Mouse (Mus musculus) megakaryocyte progenitor cell, adult 5-6 weeks (primary cell): ENCODE data around the gene Ccdc30. TPM values are rescaled to one million over a fixed set of nuclear protein-coding genes. Genes with fewer than 3 reads are reported as not detected.
"Not testable (repeated sequence)": the region's sequence is repeated elsewhere in the genome, so short reads cannot be mapped to it uniquely, and the experiment has no call there.

Source experiments
- ATAC-seq: replicated peaks from 2 replicates; pipeline ENCODE4 v1.8.0; 2016; ENCODE audit warnings: mild to moderate bottlenecking, moderate TSS enrichment, inconsistent platforms; ENCODE audit not compliant: poor library complexity
- total RNA-seq, 2 experiments: library from RNA; stranded (forward) in 1 of 2; stranded (reverse) in 1 of 2; fragments of 157-497, 149-512 nt in 1 of 2; fragments of 200-1000 nt in 1 of 2; gene quantifications; 2 replicates each; pipeline versions ENCODE4 v1.2.3 to v1.2.4; 2015 to 2017

Gene Ccdc30
- total RNA-seq, 2 experiments from 2014 or later, result 1.0 TPM; not detected in 1

DNA sequence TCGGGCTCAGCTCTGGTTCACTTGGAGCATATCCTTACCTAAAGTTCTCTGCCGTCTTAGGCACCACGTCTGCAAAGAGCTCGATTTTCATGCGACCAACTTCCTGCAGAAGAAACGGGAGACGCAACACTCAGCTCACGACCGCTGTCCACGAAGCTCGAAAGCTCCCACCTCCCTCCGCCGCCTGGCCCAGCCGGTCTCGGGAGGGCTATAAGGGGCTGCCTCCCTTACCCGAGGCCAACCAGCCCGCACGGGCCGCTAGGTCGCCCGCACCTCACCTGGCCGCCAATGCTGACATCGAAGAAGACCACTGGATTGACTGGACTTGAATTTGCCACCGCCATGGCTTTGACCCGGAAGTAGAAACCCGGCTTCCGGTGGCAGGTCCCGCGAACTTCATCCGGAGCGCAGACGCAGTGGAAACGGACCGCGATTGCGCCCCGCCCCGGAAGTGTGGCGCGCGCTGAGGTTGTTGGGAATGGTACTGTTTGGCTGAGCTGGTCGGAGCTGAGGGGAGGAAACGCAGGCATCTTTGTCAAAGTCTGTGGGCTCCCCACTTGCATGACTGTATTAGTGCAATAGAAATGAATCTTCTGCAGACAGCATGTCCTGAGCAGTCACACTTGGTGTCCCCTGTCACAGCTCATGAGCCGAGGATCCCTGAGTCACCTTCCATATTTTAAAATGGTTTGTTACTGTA lies 95.0 kb downstream of the Ccdc30 start, which contains the start of gene Ppih:
Gene Ppih (minus strand): TSS at position 416 of the 700 bp plus-strand sequence.
- peak; percentile 100 for ATAC-seq

GRCm38 (mm10) chr4:119313756-119314155 lies 101.6 kb downstream of the Ccdc30 start:
- ATAC-seq, result no peak

DNA sequence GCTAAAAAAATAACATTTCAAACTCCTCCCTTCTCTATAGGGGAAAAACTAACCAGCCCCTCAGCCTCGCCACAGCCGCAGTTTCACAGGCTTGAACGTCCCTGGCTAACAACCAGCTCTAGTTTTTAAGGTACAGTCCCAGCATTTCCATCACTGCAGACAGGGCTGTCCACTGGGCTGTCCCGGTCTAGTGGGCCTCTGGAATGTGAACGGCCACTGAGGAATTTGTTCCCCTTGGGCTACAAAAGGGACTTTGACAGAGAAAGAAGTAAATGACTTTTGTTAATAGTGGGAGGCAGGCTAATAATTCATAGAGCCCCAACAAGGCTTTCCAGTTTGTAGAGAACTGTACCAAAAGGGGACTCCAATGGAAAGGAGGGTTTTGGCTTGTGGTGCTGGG lies 109.9 kb downstream of the Ccdc30 start:
- ATAC-seq, result no peak

DNA sequence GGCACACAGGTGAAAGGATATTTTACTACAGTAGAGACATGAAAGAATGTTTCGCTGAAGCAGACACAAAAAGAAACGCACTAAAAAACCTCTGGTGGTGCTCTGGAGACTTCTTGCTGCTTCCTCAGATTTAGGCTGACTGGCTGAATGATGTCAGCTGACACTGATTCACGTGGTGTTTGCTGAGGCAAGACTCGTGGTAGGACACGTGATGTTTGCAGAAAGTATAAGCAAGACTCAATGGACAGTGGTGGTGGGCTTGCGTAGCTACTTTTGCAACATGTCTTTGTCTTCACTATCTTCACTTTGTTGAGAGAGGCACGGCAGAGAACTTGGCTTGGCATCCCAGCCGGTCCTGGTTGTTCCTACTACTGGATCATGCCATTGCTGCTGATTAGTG lies 112.0 kb downstream of the Ccdc30 start:
- no peak for ATAC-seq

GRCm38 (mm10) chr4:119301777-119302176 lies 113.5 kb downstream of the Ccdc30 start:
- no peak for ATAC-seq

DNA sequence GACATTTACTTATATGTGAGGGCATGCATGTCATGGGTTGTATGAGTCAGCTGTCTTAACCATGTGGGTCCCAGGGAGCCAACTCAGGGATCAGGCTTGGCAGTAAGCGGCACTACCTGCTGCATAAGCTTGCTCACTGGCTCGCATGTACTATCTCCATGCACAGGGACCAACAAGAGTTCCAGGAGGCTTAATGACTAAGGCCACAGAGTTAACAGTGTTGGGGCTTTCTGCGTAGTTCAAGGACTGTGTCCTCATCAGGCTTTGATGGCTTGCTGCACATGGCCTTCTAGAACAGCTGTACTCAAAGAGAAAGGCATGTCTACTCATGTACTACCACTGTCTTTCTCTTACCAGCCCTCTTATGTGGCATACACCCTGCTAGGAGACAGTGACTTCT lies 114.6 kb downstream of the Ccdc30 start:
- ATAC-seq, result no peak

GRCm38 (mm10) chr4:119297361-119297760 lies 118.0 kb downstream of the Ccdc30 start:
- no peak for ATAC-seq

DNA sequence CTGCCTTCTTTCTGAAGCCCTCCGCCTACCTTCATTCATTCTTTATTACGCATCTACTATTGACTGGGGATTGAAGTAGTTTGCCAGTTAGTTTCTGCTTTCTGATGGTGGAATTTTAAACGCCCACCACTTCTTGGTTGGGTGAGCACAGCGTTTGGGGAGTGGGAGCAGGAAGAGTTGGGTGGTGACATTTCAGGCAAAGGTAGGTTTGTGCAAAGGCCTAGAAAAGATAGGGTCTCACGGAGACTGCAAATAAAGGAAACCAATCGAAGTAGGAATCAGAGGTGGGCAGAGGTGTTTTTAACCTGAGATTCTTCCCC lies 120.2 kb downstream of the Ccdc30 start:
- ATAC-seq, result no peak

DNA sequence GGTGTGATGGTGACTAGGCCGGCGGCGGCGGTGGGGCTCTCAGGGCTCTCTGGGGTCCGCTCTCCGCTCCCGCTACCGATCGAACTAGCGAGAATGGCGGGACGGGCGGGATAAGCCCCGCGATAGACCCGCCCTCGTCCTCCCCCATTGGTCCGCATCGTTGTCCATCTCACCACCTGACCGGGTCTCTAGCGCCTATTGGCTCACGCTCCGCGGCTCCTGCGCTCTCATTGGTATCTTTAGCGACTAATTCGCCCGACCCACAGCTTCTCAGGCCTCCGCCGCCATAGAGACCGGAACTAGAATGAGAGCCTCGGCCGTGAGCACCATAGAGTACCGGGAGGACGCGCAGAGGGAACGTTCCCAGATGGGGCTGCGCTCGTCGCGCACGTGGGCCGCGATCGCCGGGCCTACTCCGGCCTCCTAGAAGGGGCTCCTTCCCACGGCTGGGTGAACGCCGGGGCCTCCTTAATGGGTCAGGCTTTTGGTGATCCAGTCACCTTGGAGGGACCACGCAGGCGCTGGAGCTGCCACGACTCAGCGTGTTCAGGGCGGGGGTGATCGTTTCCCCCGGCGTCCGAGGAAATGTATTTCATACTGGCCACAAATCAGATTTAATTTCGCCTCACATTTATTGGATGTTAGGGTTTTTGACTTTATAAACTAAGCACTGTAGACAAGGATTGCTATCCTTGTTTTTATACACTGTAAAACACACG lies 120.7 kb downstream of the Ccdc30 start, which contains the start of gene Ybx1:
Gene Ybx1 (minus strand): TSS at position 190 of the 719 bp plus-strand sequence.
- ATAC-seq, result peak; percentile 92

DNA sequence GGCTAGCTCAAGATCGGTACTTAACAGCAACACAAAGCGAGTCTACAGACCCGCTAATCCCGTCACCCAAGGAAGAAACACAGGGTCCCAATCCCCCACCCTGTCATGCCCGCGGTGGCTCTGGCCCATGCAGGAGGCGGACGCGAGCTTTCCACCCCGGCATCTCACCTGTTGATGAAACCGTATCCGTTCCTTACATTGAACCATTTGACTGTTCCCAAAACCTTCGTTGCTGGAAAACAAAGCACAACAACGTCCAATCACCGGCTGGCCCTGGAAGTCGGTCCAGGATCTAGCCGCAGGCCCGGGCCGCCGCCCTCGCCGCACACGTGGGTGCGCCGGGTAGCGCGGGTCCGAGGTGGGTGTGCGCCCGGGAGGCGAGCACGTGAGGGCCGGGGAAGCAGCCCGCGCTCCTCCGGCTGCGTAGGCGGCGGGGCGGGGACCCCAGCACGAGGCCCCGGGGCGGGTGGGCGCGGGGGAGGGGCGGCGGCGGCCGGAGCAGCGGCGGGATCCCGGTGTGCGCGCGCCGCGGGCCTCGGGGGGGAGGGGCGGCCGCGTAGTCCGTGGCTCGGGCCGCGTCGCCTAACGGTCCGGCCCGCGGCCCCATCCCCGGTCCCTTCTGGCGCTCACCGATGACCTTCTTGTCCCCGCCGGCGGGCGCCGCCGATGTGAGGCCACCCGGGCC lies 121.6 kb downstream of the Ccdc30 start:
- ATAC-seq, result no peak

- ATAC-seq, result peak; percentile 43
These were observed 122.3 kb downstream of the Ccdc30 start for GRCm38 (mm10) chr4:119292771-119293573.

DNA sequence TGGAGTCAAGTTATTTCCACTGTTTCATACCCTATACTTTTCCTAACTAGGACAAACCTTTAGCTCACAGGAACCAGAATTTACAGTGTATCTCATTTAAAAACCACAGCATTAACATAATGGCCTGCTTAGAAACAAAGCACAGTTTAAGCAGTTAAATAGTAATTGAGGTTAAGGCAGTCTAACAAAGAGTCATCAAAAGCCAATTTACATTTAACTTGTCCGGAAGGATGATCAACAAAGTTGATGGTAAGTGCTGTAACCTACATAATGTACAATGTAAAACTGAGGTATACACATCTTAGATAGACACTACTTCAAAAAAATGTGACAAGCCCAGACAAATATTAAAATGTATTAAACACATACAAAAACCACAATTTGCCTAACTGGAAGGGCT lies 123.4 kb downstream of the Ccdc30 start:
- no peak for ATAC-seq

- ATAC-seq, result peak; percentile 62
These were observed 130.0 kb downstream of the Ccdc30 start for GRCm38 (mm10) chr4:119285336-119285735.

DNA sequence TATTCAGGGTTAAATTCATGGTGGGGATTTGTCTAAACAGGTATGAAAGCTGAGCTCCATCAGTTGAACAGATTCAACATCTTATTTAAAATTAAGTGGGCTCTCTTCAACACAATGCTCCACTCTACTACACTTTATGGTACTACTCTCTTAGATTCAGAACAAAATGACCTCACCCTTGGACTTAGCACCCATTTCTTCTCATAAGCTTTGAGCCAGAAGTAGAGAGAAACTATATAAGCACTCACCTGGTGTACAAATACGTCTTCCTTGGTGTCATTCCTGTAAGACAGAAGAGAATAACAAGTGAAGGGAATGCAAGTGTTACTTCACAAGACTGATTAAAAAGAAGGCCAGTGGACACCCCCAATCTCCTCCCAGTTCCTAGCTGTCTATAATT lies 130.5 kb downstream of the Ccdc30 start:
- ATAC-seq, result no peak

DNA sequence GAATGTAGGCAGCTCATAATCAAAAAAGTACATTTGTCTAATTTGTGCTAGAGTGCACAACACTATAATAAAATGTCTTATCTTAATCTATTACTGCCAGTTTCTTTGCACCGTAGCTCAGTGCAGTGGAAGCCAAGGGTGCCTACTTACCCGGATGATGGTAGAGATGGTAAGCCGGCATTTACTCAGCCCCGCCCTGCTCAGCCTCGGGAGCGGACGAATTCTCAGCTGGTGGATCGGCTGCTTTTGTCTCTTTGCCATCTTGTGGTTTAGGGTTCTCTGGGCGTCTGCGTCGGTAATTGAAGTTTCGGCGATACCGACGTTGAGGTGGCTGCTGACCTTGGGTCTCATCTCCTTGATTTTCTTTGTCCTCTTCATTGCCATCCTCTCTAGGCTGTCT lies 136.5 kb downstream of the Ccdc30 start:
- not testable (repeated sequence) for ATAC-seq

DNA sequence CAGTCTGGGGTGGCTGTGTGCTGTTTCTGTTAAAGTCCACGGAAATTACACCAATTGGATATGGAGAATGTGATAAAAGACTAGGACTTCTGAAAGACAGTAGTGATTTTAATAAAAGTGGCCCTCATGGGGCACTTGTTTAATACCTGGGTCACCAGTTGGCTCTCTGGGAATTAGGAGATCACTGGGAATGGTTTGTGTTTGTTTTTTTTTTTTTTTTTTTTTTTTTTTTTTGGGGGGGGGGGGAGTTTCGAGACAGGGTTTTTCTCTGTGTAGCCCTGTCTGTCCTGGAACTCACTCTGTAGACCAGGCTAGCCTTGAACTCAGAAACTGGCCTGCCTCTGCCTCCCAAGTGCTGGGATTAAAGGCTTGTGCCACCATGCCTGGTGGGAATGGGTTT lies 139.6 kb downstream of the Ccdc30 start:
- ATAC-seq, result no peak

DNA sequence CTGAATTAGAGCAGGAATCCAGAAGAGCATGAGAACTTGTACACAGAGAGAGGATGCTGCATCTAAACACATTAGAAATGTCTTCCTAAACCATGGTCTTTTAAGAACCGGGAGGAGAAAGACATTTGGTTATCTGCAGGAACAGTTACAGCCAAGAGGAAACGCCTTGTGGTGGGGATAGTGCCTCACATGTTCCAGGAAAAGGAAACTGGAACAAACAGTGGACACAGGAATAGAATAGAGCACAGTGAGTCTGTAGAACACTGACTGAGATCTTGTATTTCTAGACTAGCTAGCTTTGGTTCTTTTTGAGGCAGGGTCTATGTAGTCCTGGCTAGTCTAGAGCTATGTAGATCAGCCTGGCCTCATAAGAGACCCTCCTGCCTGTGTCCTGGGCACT lies 140.1 kb downstream of the Ccdc30 start:
- ATAC-seq, result peak; percentile 20; the same call in 1 of the 2 replicates

- ATAC-seq, result peak; percentile 33
These were observed 140.7 kb downstream of the Ccdc30 start for GRCm38 (mm10) chr4:119274627-119275026.
